Mouse (Mus musculus) lung, adult 2 months (tissue): ENCODE measurements around the gene Slc10a7.

Source experiments
- CTCF ChIP-seq: fragments of 200-500 bp; IDR thresholded peaks from 2 replicates; pipeline ENCODE4 v1.5.1; 2011; ENCODE audit warnings: mild to moderate bottlenecking, low read length, control low read depth; ENCODE audit not compliant: insufficient read depth
- POLR2A ChIP-seq: fragments of 200-500 bp; IDR thresholded peaks from 2 replicates; pipeline ENCODE4 v1.6.1; 2011; ENCODE audit warnings: low read depth, mild to moderate bottlenecking, control low read depth, low read length, borderline replicate concordance; ENCODE audit errors: extremely low read depth

GRCm38 (mm10) chr8:78641919-78642318, 132.8 kb downstream of the Slc10a7 start:
- TF ChIP-seq CTCF, result no peak
- no peak for TF ChIP-seq POLR2A
